Mouse (Mus musculus): Measurements from ENCODE around the gene Olfml2b.

Gene Olfml2b

GRCm38 (mm10) chr1:170644255-170645205, at the start of gene Olfml2b:
Olfml2b (plus strand) TSS chr1:170644532.
- peak; percentile 82 for DNase-seq (ENCODE audit: low spot score)

- DNase-seq (ENCODE audit: low spot score): no peak
Measured at GRCm38 (mm10) chr1:170594575-170594974, 49.8 kb upstream of the Olfml2b start.

GRCm38 (mm10) chr1:170605228-170606001, 38.9 kb upstream of the Olfml2b start:
- DNase-seq (ENCODE audit: low spot score): no peak

GRCm38 (mm10) chr1:170607231-170607917, 37.0 kb upstream of the Olfml2b start:
- DNase-seq (ENCODE audit: low spot score): no peak

- no peak for DNase-seq (ENCODE audit: low spot score)
Measured at GRCm38 (mm10) chr1:170608461-170609071, 35.8 kb upstream of the Olfml2b start.

- no peak for DNase-seq (ENCODE audit: low spot score)
Measured at GRCm38 (mm10) chr1:170609872-170610271, 34.5 kb upstream of the Olfml2b start.

- no peak for DNase-seq (ENCODE audit: low spot score)
Measured at GRCm38 (mm10) chr1:170610289-170610688, 34.0 kb upstream of the Olfml2b start.

GRCm38 (mm10) chr1:170610695-170611094, 33.6 kb upstream of the Olfml2b start:
- DNase-seq (ENCODE audit: low spot score): no peak

GRCm38 (mm10) chr1:170611631-170612030, 32.7 kb upstream of the Olfml2b start:
- no peak for DNase-seq (ENCODE audit: low spot score)

GRCm38 (mm10) chr1:170612968-170613872, 31.1 kb upstream of the Olfml2b start:
- DNase-seq (ENCODE audit: low spot score): peak; percentile 33

- no peak for DNase-seq (ENCODE audit: low spot score)
Measured at GRCm38 (mm10) chr1:170619686-170620374, 24.5 kb upstream of the Olfml2b start.

- no peak for DNase-seq (ENCODE audit: low spot score)
Measured at GRCm38 (mm10) chr1:170622934-170623333, 21.4 kb upstream of the Olfml2b start.

GRCm38 (mm10) chr1:170623432-170623831, 20.9 kb upstream of the Olfml2b start:
- DNase-seq (ENCODE audit: low spot score): no peak

- DNase-seq (ENCODE audit: low spot score): no peak
Measured at GRCm38 (mm10) chr1:170630489-170630888, 13.8 kb upstream of the Olfml2b start.

GRCm38 (mm10) chr1:170631571-170631970, 12.8 kb upstream of the Olfml2b start:
- DNase-seq (ENCODE audit: low spot score): no peak

- DNase-seq (ENCODE audit: low spot score): peak; percentile 68
Measured at GRCm38 (mm10) chr1:170632385-170632784, 11.9 kb upstream of the Olfml2b start.

- DNase-seq (ENCODE audit: low spot score): no peak
Measured at GRCm38 (mm10) chr1:170632856-170633255, 11.5 kb upstream of the Olfml2b start.

GRCm38 (mm10) chr1:170638941-170639340, 5.4 kb upstream of the Olfml2b start:
- no peak for DNase-seq (ENCODE audit: low spot score)

GRCm38 (mm10) chr1:170645896-170646605, 1.7 kb downstream of the Olfml2b start:
- no peak for DNase-seq (ENCODE audit: low spot score)
